Mouse (Mus musculus) ES-E14 (cell line): ENCODE data around the gene Tctn3. TPM values are rescaled to one million over a fixed set of nuclear protein-coding genes. Genes with fewer than 3 reads are reported as not detected.

Source experiments
- DNase-seq: peaks from one replicate; pipeline ENCODE4 v3.0.0-alpha.2; 2013; ENCODE audit warnings: low read depth, low spot score
- H3K27ac ChIP-seq: 2 replicates; pipeline ENCODE4 v1.5.1; 2012; ENCODE audit warnings: low read depth, mild to moderate bottlenecking, low read length, moderate library complexity, mixed read lengths; ENCODE audit not compliant: poor library complexity, insufficient read depth, severe bottlenecking
- H3K36me3 ChIP-seq: 2 replicates; pipeline ENCODE4 v1.6.1; 2012; ENCODE audit warnings: mild to moderate bottlenecking, low read length, moderate library complexity, mixed read lengths; ENCODE audit not compliant: control insufficient read depth, poor library complexity, insufficient read depth, severe bottlenecking
- H3K4me1 ChIP-seq, 2 experiments: fragments of 150-350 bp in 1 of 2; sonication (generic) in 1 of 2; 2 replicates each; pipeline ENCODE4 v1.6.1; 2012; ENCODE audit warnings: low read length in 2 of 2, mild to moderate bottlenecking in 1 of 2, mixed read lengths in 1 of 2; ENCODE audit not compliant: control insufficient read depth in 2 of 2, insufficient read depth in 2 of 2, poor library complexity in 1 of 2
- H3K4me3 ChIP-seq, 2 experiments: fragments of 150-350 bp in 1 of 2; sonication (generic) in 1 of 2; 2 replicates each; pipeline ENCODE4 v1.5.1; 2012; ENCODE audit warnings: low read length in 2 of 2, low read depth in 1 of 2, mild to moderate bottlenecking in 1 of 2, mixed read lengths in 1 of 2; ENCODE audit not compliant: insufficient read depth in 1 of 2, poor library complexity in 1 of 2, severe bottlenecking in 1 of 2
- H3K9ac ChIP-seq: 2 replicates; pipeline ENCODE4 v1.6.1; 2012; ENCODE audit warnings: low read depth, mild to moderate bottlenecking, low read length, mixed read lengths; ENCODE audit not compliant: poor library complexity, insufficient read depth, severe bottlenecking
- H3K9me3 ChIP-seq: fragments of 150-350 bp; sonication (generic); 2 replicates; pipeline ENCODE4 v1.6.1; 2012; ENCODE audit warnings: low read depth, mild to moderate bottlenecking, low read length; ENCODE audit not compliant: control insufficient read depth, insufficient read depth
- CHD2 ChIP-seq: IDR thresholded peaks from 2 replicates; pipeline ENCODE4 v1.6.1; 2014; ENCODE audit warnings: mild to moderate bottlenecking, low read depth, low read length, inconsistent platforms
- HCFC1 ChIP-seq: IDR thresholded peaks from 2 replicates; pipeline ENCODE4 v1.6.1; 2012; ENCODE audit warnings: low read length, inconsistent platforms, borderline replicate concordance; ENCODE audit not compliant: insufficient read depth
- MAFK ChIP-seq: IDR thresholded peaks from 2 replicates; pipeline ENCODE4 v1.6.1; 2014; ENCODE audit warnings: mild to moderate bottlenecking, low read depth, low read length, inconsistent platforms; ENCODE audit not compliant: insufficient read depth
- ZC3H11A ChIP-seq: IDR thresholded peaks from 2 replicates; pipeline ENCODE4 v1.6.1; 2012; ENCODE audit warnings: low read depth, mild to moderate bottlenecking, inconsistent platforms, low read length, borderline replicate concordance
- ZNF384 ChIP-seq: IDR thresholded peaks from 2 replicates; pipeline ENCODE4 v1.6.1; 2012; ENCODE audit warnings: low read depth, low read length, inconsistent platforms
- in situ Hi-C, 2 experiments: fragments of 600-800 bp; cut with MboI; formaldehyde crosslinking; loops; one replicate each; pipeline ENCODE4 v1.15.1; 2025; ENCODE audit warnings: low sequenced_read_pairs in 2 of 2, inconsistent platforms in 1 of 2; ENCODE audit not compliant: unreplicated experiment in 2 of 2
- total RNA-seq: library from RNA; depleted of rRNA; stranded (reverse); fragments of 300-350 nt; gene quantifications from 2 replicates; pipeline ENCODE4 v1.2.3, GENCODE M21; 2012; rRNA removed

The Tctn3 gene
- 8.8 and 14.9 TPM in 2 replicates for total RNA-seq

- Histone ChIP-seq H3K4me1 (0 out of 4 replicates have a peak, but pooled peaks cover 0 to 2% of the 10 kb centered on the region in 2 experiments), H3K4me3 (peak within 1 kb of the TSS; percentile 82 to 91), H3K9ac (peak within 1 kb of the TSS; percentile 80), H3K36me3 (no peaks in the 10 kb centered on the region; the same call in 1 of the 2 replicates), H3K9me3 (no peaks in the 10 kb centered on the region), H3K27ac (no peak within 1 kb of the TSS)
- in situ Hi-C loops: loop anchor here in 1 of 2 experiments (5.0 kb wide), 1 partner anchor 110 kb away; no protein-coding TSS in a partner anchor
- peak; percentile 93 for DNase-seq
- no peak; the same call in 1 of the 2 replicates for TF ChIP-seq HCFC1
- TF ChIP-seq CHD2: 0 out of 2 replicates have a peak, but pooled peaks have one; percentile 58
- peak; percentile 44; the same call in 1 of the 2 replicates for TF ChIP-seq ZC3H11A
- no peak for TF ChIP-seq ZNF384
- no peak for TF ChIP-seq MAFK
These were observed at the start of gene Tctn3, which contains the start of gene Entpd1 for GRCm38 (mm10) chr19:40611830-40612506. Gene Tctn3, minus strand, starts transcription at chr19:40612233. Gene Entpd1, plus strand, starts transcription at chr19:40612366.

GRCm38 (mm10) chr19:40661108-40661507 is 49.1 kb upstream of the Tctn3 start:
- TF ChIP-seq HCFC1 (no peak), MAFK (no peak), ZC3H11A (no peak), CHD2 (no peak), ZNF384 (no peak)
- in situ Hi-C loops: no loop called here
- Histone ChIP-seq H3K4me1 (peaks cover 0 to 4% of the 10 kb centered on the region in 2 experiments; a peak in 2 of 4 replicates), H3K9ac (no peak overlapping the region), H3K4me3 (no peak overlapping the region), H3K9me3 (no peaks in the 10 kb centered on the region), H3K36me3 (no peaks in the 10 kb centered on the region), H3K27ac (no peak overlapping the region)
- DNase-seq: no peak

GRCm38 (mm10) chr19:40660510-40660909 is 48.5 kb upstream of the Tctn3 start:
- Histone ChIP-seq H3K27ac (no peak overlapping the region), H3K4me3 (peak overlapping the region; percentile 17 to 47; a peak in 3 of 4 replicates), H3K9ac (no peak overlapping the region), H3K4me1 (peaks cover 0 to 4% of the 10 kb centered on the region in 2 experiments; a peak in 2 of 4 replicates), H3K9me3 (no peaks in the 10 kb centered on the region), H3K36me3 (no peaks in the 10 kb centered on the region)
- TF ChIP-seq ZNF384: no peak
- no peak for DNase-seq
- in situ Hi-C loops: no loop called here

- no peak overlapping the region for H3K27ac ChIP-seq
These were observed 47.8 kb upstream of the Tctn3 start for GRCm38 (mm10) chr19:40659651-40660478.

More at GRCm38 (mm10) chr19:40659651-40660478, 47.8 kb upstream of the Tctn3 start:
- TF ChIP-seq ZNF384: 0 out of 2 replicates have a peak, but pooled peaks have one; percentile 34
- TF ChIP-seq MAFK: no peak
- Histone ChIP-seq H3K36me3 (no peaks in the 10 kb centered on the region), H3K4me3 (peak overlapping the region in 1 of 2 experiments; percentile 47; a peak in 2 of 4 replicates), H3K9me3 (no peaks in the 10 kb centered on the region), H3K4me1 (peaks cover 0 to 4% of the 10 kb centered on the region in 2 experiments; a peak in 2 of 4 replicates), H3K9ac (no peak overlapping the region)
- in situ Hi-C loops: no loop called here
- no peak for DNase-seq
